Mouse (Mus musculus) kidney, adult 9 months (tissue): ENCODE data around the gene Immp2l.

Experiments used
- DNase-seq: peaks from one replicate; pipeline ENCODE4 v3.0.0; 2022

Immp2l gene

GRCm38 (mm10) chr12:41052897-41053296 is 29.0 kb downstream of the Immp2l start:
- DNase-seq, result no peak

GRCm38 (mm10) chr12:41054006-41054791 is 30.3 kb downstream of the Immp2l start:
- DNase-seq, result no peak

- no peak for DNase-seq
Observed at GRCm38 (mm10) chr12:41055941-41056340, 32.1 kb downstream of the Immp2l start.

GRCm38 (mm10) chr12:41063281-41063680 is 39.4 kb downstream of the Immp2l start:
- no peak for DNase-seq

- peak; percentile 7 for DNase-seq
Observed at GRCm38 (mm10) chr12:41081843-41082242, 58.0 kb downstream of the Immp2l start.

GRCm38 (mm10) chr12:41084370-41085089 is 60.6 kb downstream of the Immp2l start:
- DNase-seq, result no peak

GRCm38 (mm10) chr12:41089931-41090366 is 66.1 kb downstream of the Immp2l start:
- DNase-seq, result no peak

- DNase-seq, result no peak
Observed at GRCm38 (mm10) chr12:41090771-41091170, 66.9 kb downstream of the Immp2l start.

- no peak for DNase-seq
Observed at GRCm38 (mm10) chr12:41091316-41091715, 67.4 kb downstream of the Immp2l start.

- DNase-seq, result no peak
Observed at GRCm38 (mm10) chr12:41096045-41096444, 72.2 kb downstream of the Immp2l start.

GRCm38 (mm10) chr12:41097406-41097805 is 73.5 kb downstream of the Immp2l start:
- peak; percentile 30 for DNase-seq

- no peak for DNase-seq
Observed at GRCm38 (mm10) chr12:41109011-41109410, 85.1 kb downstream of the Immp2l start.

- peak; percentile 29 for DNase-seq
Observed at GRCm38 (mm10) chr12:41111456-41111855, 87.6 kb downstream of the Immp2l start.

- DNase-seq, result no peak
Observed at GRCm38 (mm10) chr12:41112137-41112536, 88.2 kb downstream of the Immp2l start.

- DNase-seq, result no peak
Observed at GRCm38 (mm10) chr12:41118358-41118757, 94.5 kb downstream of the Immp2l start.

GRCm38 (mm10) chr12:41119657-41120056 is 95.8 kb downstream of the Immp2l start:
- no peak for DNase-seq

GRCm38 (mm10) chr12:41123207-41123606 is 99.3 kb downstream of the Immp2l start:
- no peak for DNase-seq

- DNase-seq, result no peak
Observed at GRCm38 (mm10) chr12:41134885-41135284, 111.0 kb downstream of the Immp2l start.

- DNase-seq, result no peak
Observed at GRCm38 (mm10) chr12:41159543-41159942, 135.7 kb downstream of the Immp2l start.

GRCm38 (mm10) chr12:41167802-41168201 is 143.9 kb downstream of the Immp2l start:
- DNase-seq, result no peak

- no peak for DNase-seq
Observed at GRCm38 (mm10) chr12:41170051-41170450, 146.2 kb downstream of the Immp2l start.

GRCm38 (mm10) chr12:41182856-41183255 is 159.0 kb downstream of the Immp2l start:
- DNase-seq, result no peak

- DNase-seq, result no peak
Observed at GRCm38 (mm10) chr12:41185060-41185459, 161.2 kb downstream of the Immp2l start.

GRCm38 (mm10) chr12:41185509-41185908 is 161.6 kb downstream of the Immp2l start:
- no peak for DNase-seq
